Mouse (Mus musculus): ENCODE measurements around the gene Celf5. TPM values are rescaled to one million over a fixed set of nuclear protein-coding genes. Genes with fewer than 3 reads are reported as not detected.

The Celf5 gene
- polyA plus RNA-seq, 1 experiment from 2014 or later, result 5.6 TPM

GRCm38 (mm10) chr10:81483983-81484382 lies 1.5 kb upstream of the Celf5 start:
- DNase-seq (ENCODE audit: extremely low spot score, low spot score), result peak; percentile 56
- Histone ChIP-seq H3K27ac (no peak overlapping the region), H3K36me3 (replicated peaks) (peaks cover 30% of the 10 kb centered on the region), H3K4me3 (no peak overlapping the region), H3K27me3 (ENCODE audit: poor library complexity, severe bottlenecking) (peaks cover 34% of the 10 kb centered on the region), H3K9me3 (no peaks in the 10 kb centered on the region), H3K4me1 (peaks cover 32% of the 10 kb centered on the region)
- WGBS, result 21% methylated on average over 9 of the region's 9 CpGs

DNA sequence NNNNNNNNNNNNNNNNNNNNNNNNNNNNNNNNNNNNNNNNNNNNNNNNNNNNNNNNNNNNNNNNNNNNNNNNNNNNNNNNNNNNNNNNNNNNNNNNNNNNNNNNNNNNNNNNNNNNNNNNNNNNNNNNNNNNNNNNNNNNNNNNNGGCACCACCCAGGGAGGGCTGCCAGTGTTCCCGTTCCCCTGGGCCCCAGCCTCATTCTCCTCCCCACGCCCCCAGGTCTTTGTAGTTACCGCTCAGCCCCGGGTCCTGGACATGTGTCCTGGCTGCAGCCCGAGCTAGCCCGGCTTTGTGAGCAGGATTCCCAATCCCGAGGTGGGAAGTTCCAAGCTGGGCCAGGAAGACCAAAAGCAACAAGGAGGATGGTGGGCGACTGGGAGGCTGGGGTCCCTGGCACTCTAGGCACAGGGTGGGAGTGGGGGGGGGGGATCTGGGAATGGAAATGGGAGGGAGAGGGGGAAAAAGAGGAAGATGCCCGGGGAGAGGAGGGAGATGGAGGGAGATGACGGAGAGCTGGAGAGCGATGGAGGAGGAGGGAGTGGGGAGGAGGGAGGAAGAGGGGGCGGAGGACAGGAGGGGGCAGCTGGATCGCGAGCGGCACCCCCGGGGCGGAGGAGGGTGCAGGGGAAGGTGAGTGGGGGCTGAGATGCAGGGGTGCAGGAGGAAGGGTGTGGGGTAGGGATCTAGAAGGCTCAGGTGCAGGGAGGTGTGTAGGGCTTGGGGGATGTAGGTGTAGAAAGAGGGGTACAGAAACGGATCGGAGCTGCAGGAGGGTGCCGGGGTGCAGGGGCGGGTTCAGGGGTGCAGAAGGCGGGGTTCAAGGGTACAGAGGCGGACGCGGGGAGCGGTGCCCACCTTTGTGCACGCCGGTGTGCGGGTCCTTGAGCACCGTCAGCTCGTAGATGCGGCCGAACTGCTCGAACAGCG lies 640 bp downstream of the Celf5 start:
- Histone ChIP-seq H3K36me3 (replicated peaks) (peaks cover 9% of the 10 kb centered on the region), H3K27me3 (ENCODE audit: poor library complexity, severe bottlenecking) (peaks cover 55% of the 10 kb centered on the region), H3K27ac (peak overlapping the region; percentile 68), H3K4me1 (peaks cover 39% of the 10 kb centered on the region), H3K4me3 (peak overlapping the region; percentile 58), H3K9me3 (no peaks in the 10 kb centered on the region)
- WGBS, result 3% methylated on average over 34 of the region's 35 CpGs
- DNase-seq (ENCODE audit: extremely low spot score, low spot score), result no peak

- no peak overlapping the region for H3K27ac ChIP-seq
- peaks cover 44% of the 10 kb centered on the region for H3K4me1 ChIP-seq
- H3K36me3 ChIP-seq (replicated peaks), result no peaks in the 10 kb centered on the region
- no peak for DNase-seq (ENCODE audit: extremely low spot score, low spot score)
- peaks cover 95% of the 10 kb centered on the region for H3K27me3 ChIP-seq (ENCODE audit: poor library complexity, severe bottlenecking)
- H3K9me3 ChIP-seq, result no peaks in the 10 kb centered on the region
- no peak overlapping the region for H3K4me3 ChIP-seq
- 89% methylated on average over 10 of the region's 10 CpGs for WGBS
These were observed 8.0 kb downstream of the Celf5 start for GRCm38 (mm10) chr10:81474461-81474860.

DNA sequence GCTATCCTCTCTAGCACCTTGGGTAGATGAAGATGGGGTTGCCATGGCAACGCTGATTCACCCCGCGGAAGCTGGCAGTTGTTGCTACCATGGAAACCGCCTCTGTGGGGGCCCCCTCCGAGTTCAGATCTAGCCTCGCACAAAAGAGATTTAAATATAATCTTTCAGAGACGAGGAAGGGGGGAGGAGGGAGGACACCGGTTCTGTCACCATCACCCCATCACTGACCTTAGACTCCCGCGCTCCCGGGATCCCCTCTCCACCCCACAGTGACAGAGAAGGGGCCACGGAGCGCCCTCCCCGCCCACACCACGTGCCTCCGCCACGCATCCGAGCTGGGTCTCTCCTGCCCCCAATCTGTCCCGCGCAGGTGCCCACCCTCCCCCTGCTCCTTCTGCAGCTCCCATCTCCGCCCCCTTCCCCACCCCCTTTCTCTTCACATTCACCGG lies 9.5 kb downstream of the Celf5 start:
- Histone ChIP-seq H3K27me3 (ENCODE audit: poor library complexity, severe bottlenecking) (peaks cover 98% of the 10 kb centered on the region), H3K4me1 (peaks cover 44% of the 10 kb centered on the region), H3K36me3 (replicated peaks) (no peaks in the 10 kb centered on the region), H3K27ac (peak overlapping the region; percentile 85), H3K4me3 (peak overlapping the region; percentile 54), H3K9me3 (no peaks in the 10 kb centered on the region)
- peak; percentile 81 for DNase-seq (ENCODE audit: extremely low spot score, low spot score)
- WGBS, result under 1% methylated on average over 22 of the region's 22 CpGs

DNA sequence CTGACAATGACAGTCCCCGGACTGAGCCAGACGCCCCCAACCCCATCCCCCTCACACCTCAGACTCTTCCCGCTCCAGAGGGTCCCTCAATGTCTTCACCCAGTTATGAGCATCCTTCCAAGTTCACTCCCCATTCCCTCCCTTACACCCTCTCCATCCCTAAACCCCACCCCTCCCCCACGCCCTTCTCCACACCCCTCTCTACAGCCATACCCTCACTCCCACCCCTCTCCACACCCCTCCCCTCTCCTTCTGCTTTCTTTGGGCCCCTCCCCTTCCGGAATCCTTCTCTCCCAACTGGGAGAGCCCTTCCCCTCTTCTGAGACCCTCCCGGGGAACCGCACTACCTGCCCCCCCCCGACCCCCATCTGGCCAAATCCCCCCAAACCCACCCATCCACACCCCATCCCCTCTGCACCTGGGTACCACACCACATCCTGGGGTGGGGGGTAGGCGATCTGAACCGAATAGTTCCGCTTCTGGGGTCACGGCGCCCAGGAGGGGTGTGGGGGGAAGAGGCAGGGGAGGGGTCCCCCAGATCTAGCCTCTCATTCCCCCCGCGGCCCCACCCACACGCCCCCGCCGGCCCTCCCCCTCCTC lies 10.0 kb downstream of the Celf5 start:
- peaks cover 97% of the 10 kb centered on the region for H3K27me3 ChIP-seq (ENCODE audit: poor library complexity, severe bottlenecking)
- H3K4me3 ChIP-seq, result peak overlapping the region; percentile 54
- H3K4me1 ChIP-seq, result peaks cover 42% of the 10 kb centered on the region
- DNase-seq (ENCODE audit: extremely low spot score, low spot score), result no peak
- no peaks in the 10 kb centered on the region for H3K9me3 ChIP-seq
- WGBS, result 5% methylated on average over 18 of the region's 18 CpGs
- H3K27ac ChIP-seq, result peak overlapping the region; percentile 85
- no peaks in the 10 kb centered on the region for H3K36me3 ChIP-seq (replicated peaks)

- 66% methylated on average over 18 of the region's 18 CpGs for whole genome bisulfite sequencing
- Histone ChIP-seq H3K4me3 (no peak overlapping the region), H3K27ac (peak overlapping the region; percentile 17; the same call in 1 of the 2 replicates), H3K4me1 (peaks cover 46% of the 10 kb centered on the region), H3K9me3 (no peaks in the 10 kb centered on the region), H3K36me3 (replicated peaks) (no peaks in the 10 kb centered on the region), H3K27me3 (ENCODE audit: poor library complexity, severe bottlenecking) (peaks cover 94% of the 10 kb centered on the region)
- no peak for DNase-seq (ENCODE audit: extremely low spot score, low spot score)
These were observed 12.1 kb downstream of the Celf5 start for GRCm38 (mm10) chr10:81470454-81470853.

DNA sequence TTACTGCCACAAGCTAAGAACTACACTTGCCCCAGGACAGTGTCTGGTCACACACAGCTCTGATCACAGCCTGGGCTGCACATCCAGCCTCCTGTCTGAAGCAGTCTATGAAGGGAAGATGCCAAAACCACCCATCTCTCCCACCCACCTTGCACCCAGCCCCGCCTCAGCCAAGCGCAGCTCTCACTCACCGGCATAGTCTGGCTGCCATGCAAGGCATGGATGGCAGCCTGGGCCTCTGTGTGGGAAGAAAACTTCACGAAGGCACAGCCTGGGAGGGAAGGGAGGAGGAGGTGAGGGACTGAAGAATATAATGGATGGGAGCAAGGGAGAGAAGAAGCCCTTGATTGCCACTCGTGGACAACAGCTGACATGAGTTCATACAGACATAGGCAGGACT lies 13.3 kb downstream of the Celf5 start:
- Histone ChIP-seq H3K27me3 (ENCODE audit: poor library complexity, severe bottlenecking) (peaks cover 94% of the 10 kb centered on the region), H3K36me3 (replicated peaks) (no peaks in the 10 kb centered on the region)
- DNase-seq (ENCODE audit: extremely low spot score, low spot score), result no peak

GRCm38 (mm10) chr10:81467670-81468235 lies 14.8 kb downstream of the Celf5 start:
- DNase-seq (ENCODE audit: extremely low spot score, low spot score), result no peak
- H3K4me3 ChIP-seq, result no peak overlapping the region
- H3K36me3 ChIP-seq (replicated peaks), result no peaks in the 10 kb centered on the region
- H3K27me3 ChIP-seq (ENCODE audit: poor library complexity, severe bottlenecking), result peaks cover 94% of the 10 kb centered on the region
- H3K9me3 ChIP-seq, result no peaks in the 10 kb centered on the region
- H3K4me1 ChIP-seq, result peaks cover 49% of the 10 kb centered on the region
- 89% methylated on average over 16 of the region's 16 CpGs for WGBS
- no peak overlapping the region for H3K27ac ChIP-seq

More for the DNA sequence above, 13.3 kb downstream of the Celf5 start:
- Histone ChIP-seq H3K9me3 (no peaks in the 10 kb centered on the region), H3K4me1 (peaks cover 56% of the 10 kb centered on the region), H3K4me3 (no peak overlapping the region), H3K27ac (no peak overlapping the region)
- WGBS, result 89% methylated on average over 5 of the region's 5 CpGs

GRCm38 (mm10) chr10:81466881-81467280 lies 15.6 kb downstream of the Celf5 start:
- H3K4me3 ChIP-seq, result no peak overlapping the region
- no peak for DNase-seq (ENCODE audit: extremely low spot score, low spot score)
- H3K36me3 ChIP-seq (replicated peaks), result no peaks in the 10 kb centered on the region
- H3K4me1 ChIP-seq, result peaks cover 48% of the 10 kb centered on the region
- WGBS, result 67% methylated on average over 14 of the region's 14 CpGs
- no peaks in the 10 kb centered on the region for H3K9me3 ChIP-seq
- peaks cover 94% of the 10 kb centered on the region for H3K27me3 ChIP-seq (ENCODE audit: poor library complexity, severe bottlenecking)
- H3K27ac ChIP-seq, result no peak overlapping the region

GRCm38 (mm10) chr10:81466066-81466465 lies 16.4 kb downstream of the Celf5 start:
- Histone ChIP-seq H3K36me3 (replicated peaks) (no peaks in the 10 kb centered on the region), H3K4me3 (no peak overlapping the region), H3K27me3 (ENCODE audit: poor library complexity, severe bottlenecking) (peaks cover 94% of the 10 kb centered on the region), H3K27ac (no peak overlapping the region), H3K4me1 (peaks cover 45% of the 10 kb centered on the region), H3K9me3 (no peaks in the 10 kb centered on the region)
- 91% methylated on average over 2 of the region's 2 CpGs for WGBS
- no peak for DNase-seq (ENCODE audit: extremely low spot score, low spot score)

DNA sequence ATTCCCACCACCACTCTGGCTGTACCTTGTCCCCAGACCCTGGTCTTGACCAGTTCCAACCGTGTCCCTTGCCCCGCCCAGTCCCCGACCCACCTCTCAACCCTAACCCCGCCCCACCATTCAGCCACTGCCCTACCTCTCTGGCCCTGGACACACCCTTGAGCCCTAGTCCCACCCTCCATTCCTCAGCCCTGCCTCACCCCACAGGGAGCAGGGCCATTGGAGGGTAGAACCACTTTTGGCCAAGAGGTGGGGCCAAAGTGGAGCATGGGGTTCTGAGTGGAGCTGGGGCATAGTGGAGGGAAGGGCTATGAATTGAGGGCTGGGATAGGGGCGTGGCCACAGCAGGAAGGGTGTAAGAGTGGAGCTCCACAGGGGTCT lies 17.3 kb downstream of the Celf5 start:
- Histone ChIP-seq H3K27me3 (ENCODE audit: poor library complexity, severe bottlenecking) (peaks cover 94% of the 10 kb centered on the region), H3K4me3 (peak overlapping the region; percentile 58; the same call in 1 of the 2 replicates), H3K4me1 (peaks cover 43% of the 10 kb centered on the region), H3K27ac (no peak overlapping the region), H3K36me3 (replicated peaks) (no peaks in the 10 kb centered on the region), H3K9me3 (no peaks in the 10 kb centered on the region)
- DNase-seq (ENCODE audit: extremely low spot score, low spot score), result no peak
- 2% methylated on average over 5 of the region's 5 CpGs for WGBS

- H3K27me3 ChIP-seq (ENCODE audit: poor library complexity, severe bottlenecking), result peaks cover 94% of the 10 kb centered on the region
- peak overlapping the region; percentile 56 for H3K27ac ChIP-seq
- H3K9me3 ChIP-seq, result no peaks in the 10 kb centered on the region
- peak; percentile 86 for DNase-seq (ENCODE audit: extremely low spot score, low spot score)
- no peaks in the 10 kb centered on the region for H3K36me3 ChIP-seq (replicated peaks)
- peak overlapping the region; percentile 58 for H3K4me3 ChIP-seq
- H3K4me1 ChIP-seq, result peaks cover 49% of the 10 kb centered on the region
- 3% methylated on average over 33 of the region's 33 CpGs for WGBS
These were observed 17.9 kb downstream of the Celf5 start for GRCm38 (mm10) chr10:81464405-81465264.

All from forebrain, embryonic 10.5 days (tissue).